Mouse (Mus musculus) brain, embryonic 18.5 days (tissue): ENCODE measurements at regions not wholly inside any gene's neighbourhood (a gene's known extent, or its start where the extent isn't known, plus 50 kb on each side); places are given as distances from the start of the nearest gene placed in this dataset.

Source experiments
- DNase-seq: peaks from one replicate; pipeline ENCODE4 v3.0.0-alpha.2; 2012; ENCODE audit warnings: low read depth, low spot score

DNA sequence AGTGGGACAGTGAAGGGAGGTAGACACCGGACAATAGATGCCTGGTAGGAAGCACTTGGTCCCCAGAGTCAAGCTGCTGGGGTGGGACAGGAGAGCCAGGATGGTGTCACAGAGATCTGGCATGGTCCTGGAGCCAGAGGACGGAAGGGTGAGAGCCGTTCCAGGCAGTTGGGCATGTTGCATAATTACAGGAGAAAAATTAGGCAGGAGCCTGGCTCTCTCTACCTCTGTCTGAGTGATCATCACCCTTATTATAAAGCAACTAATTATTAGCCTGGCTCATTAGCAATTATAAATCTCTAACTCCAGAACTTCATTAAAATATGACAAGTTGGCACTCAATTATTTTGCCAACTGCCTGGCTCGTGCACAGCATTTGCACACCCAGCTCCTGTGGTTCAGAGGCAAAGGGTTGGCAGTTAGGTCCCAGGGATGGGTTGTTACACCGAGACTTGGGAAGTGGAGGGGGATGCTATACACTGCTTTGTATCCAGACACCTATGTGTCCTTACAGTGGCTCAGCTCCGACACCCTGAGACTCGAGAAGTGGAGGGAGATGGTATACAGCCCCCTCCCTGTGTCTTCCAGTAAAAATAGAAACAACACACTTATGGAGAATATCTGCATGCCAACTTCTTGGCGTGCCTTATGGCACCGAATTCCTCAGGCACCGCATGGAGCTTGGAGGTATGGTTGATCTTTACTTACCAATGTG, 203.7 kb upstream of the Sdk2 start:
- no peak for DNase-seq

DNA sequence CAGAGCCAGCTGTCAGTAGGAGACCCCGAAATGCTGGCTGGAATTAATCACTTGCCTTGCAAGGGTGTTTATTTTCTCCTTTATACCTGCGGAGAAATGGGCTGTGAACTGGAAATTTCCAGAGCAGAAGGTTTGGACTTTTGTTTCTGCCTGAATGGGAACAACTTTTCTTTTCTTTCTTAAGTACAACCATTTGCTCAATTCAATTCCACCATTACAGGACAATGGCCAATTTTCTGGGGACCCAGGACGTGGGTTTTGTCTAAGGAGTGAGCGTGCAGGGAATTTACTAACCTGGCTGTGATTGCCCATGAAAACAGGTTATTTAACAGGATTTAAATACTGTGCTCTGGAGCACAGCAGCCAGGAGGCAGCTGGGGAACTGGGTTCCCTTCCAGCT, 195.1 kb upstream of the Sdk2 start:
- no peak for DNase-seq

DNA sequence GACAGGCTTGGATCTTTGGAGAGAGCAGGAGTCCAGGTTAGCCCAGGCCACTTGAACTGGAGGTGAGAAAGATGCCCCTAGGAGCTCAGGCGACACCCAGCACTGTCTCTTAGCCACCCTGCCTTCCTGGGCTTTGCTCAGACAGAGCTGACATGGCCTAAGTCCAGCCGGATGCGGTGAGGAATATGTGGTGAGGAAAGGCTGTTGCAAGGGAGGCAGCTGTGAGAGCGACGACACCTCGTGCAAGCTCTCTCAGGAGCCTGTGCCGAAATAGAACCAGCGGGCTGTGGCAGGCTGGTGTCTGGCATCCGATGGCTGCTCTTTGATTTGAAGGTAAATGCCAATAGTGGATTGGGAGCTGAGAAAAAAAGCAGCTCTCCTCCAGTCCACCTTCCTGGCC, 191.4 kb upstream of the Sdk2 start:
- DNase-seq: no peak

DNA sequence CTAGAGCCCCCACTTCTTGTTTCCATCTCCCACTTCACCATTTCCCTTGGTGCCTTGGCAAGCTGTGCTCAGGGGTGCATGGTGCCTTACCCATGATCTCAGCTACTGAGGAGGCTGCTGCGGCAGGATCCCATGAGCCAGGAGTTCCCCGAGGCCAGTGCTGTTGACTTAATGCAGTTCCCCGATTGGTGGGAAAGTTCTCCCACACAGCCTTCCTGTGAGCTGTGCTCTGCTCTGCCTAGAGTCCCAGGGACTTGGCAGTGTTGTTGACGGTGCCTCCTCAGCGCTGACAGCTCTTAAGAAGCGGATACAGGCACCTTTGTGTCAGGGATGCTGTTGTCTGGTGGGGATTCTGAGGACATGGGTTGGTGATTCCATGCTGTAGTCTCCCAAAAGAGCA, 190.9 kb upstream of the Sdk2 start:
- no peak for DNase-seq

DNA sequence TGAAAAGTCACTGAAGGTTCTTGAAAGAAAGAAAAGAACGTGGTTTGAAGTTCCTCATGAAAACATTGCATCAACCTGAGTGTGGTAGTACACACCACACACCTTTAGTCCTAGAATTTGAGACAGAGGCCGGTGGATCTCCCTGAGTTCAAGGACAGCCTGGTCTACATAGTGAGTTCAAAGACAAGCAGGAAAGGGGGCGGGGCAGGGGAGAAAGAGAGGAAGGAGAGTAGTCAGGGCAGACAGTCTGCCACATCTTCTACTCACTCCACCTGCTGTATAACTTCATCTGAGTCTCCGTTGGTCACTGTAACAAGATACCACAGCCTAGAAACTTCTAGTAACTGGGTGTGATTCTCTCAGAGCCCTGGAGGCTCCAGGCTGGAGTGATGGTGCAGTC, 190.2 kb upstream of the Sdk2 start:
- no peak for DNase-seq

DNA sequence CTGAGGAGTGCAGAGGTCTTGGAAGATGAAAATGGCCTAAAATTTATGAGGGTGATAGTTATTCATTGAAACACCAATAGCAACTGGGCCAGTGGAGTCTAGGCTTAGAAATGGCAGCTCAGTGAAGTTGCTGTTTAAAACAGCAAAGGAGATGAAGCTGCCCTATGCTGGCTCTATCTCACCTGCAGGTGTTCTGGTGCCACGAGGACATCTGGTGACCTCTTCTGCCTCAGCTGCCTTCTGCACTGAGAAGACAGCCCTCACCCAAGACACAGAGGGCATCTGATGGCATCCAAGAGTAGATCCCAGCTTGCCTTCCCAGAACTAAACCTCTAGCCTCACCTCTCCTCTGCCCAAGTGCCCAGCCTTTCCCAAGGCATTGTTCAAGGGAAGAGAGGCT, 187.5 kb upstream of the Sdk2 start:
- no peak for DNase-seq

DNA sequence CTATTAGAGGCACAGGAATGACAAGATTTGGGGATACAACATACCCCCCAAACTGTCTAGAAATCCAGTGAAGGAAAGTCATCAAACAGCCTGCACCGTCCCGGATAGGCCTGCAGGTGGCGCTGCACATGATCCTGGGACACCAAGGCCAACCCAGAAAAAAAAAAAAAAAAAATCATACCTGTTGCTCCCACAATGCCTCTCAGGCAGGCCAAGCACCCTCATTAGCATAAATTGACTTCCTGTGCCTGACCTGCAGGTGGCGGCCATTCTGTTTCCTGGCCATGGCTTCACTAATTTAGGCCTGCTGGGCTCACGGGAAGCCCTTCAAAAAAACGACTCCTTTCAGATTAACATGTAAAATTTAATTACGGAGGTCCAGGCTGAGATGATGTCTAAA, 184.8 kb upstream of the Sdk2 start:
- no peak for DNase-seq

DNA sequence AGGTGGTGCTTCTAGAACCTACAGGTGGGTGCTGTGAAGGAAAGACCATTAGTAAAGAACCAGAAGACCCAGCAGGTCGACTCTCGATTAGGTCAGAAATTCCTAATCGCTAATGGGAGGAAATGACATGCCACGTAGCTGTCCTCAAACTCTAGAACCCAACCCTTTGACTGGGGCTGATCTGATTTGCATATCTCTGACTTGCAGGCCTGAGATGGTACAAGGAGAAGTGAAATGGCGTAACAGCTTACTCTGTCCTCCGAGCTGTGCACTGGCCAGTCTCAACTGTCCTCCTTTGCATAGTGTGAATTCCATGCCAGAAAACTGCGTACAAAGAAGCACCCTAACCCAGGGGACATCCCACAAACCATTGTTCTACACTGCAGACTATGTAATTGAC, 182.4 kb upstream of the Sdk2 start:
- DNase-seq: no peak

DNA sequence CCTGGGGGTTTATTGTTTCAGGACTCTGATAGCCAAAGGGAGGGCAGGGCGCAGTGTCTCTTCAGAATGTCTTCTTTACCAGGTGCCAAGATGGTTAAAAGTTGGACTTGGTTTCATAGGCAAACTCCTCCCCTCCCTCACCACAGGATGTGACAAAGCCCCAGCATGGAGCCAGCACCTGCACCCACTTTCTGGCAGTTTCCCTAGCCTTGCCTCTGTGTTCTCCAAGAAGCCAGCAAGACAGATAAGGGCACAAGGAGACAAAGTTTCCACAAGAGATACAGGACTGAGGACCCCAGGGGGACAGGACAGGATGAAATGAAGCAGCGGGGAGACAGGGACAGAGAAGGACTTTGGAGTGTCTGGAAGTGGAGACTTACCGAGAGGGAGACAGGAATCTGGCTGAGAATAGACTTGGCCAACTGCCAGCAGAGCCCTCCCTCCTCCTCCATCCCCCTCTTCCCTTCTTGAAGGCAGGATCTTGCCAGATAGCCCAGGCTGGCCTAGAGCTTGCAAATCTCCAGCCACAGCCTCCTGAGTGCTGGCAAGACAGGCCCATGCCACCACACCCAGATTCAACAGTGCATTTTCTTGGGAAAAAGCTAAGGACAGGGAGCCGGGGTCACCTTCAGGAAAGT, 181.5 kb upstream of the Sdk2 start:
- no peak for DNase-seq

DNA sequence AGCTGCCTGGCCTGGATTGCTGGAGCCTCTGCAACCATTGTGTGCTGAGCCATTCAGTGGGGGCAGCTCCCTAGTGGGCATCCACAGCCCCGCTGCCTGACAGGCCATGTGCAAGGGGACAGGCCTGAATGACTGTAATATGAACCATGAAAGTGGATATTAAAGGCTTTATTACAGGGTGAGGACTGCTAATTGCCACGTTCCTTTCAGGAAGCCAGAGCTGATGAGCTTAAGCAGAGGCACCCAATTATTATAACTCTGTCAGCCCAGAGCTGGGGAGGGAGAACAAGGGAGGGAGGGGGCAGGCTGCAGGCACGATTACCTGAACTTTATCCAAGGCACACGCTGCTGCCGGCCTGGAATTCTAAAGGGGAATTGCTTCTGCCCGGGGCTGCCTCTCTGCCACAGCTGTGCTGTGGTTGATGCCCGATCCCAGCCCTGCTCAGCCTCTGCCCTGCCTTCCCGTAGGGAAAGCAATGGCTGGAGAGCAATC, 172.5 kb upstream of the Sdk2 start:
- DNase-seq: peak; percentile 28

DNA sequence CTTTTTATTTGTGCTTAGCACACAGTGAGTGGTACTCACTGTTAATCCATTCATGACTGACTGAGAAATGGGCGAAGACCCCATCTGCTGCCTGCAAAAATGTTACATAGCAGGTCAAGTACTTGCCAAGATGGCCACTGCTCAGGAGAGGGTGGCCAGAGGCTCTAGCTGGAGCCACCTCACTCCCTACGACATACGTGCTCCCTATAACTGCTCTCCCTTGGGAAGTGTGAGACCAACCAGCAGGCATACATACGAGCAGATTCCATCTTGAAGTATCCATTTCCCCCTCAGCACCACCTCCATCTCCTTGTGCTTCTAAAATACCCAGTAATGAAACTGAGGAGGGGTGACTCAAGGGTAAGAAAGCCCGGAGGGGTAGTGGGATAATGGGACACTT, 172.0 kb upstream of the Sdk2 start:
- DNase-seq: no peak

DNA sequence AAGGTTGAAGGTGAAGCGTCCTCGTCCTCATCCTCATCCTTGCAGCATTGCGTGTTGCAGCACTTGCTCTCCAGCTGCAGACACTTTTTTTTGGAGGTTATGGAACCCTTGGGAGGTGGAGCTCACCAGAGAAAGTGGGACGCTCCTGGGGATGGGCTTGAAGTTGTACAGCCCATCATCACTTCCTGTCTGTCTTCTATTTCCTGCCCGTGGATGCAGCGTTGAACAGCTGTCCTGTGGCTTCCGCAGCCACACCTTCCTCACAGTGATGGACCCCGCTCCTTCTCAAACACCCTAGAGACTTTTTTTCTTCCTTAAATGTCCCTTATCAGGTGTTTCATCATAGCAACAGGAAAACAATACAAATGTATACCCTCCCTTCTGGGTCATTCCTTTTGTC, 171.5 kb upstream of the Sdk2 start:
- DNase-seq: no peak

DNA sequence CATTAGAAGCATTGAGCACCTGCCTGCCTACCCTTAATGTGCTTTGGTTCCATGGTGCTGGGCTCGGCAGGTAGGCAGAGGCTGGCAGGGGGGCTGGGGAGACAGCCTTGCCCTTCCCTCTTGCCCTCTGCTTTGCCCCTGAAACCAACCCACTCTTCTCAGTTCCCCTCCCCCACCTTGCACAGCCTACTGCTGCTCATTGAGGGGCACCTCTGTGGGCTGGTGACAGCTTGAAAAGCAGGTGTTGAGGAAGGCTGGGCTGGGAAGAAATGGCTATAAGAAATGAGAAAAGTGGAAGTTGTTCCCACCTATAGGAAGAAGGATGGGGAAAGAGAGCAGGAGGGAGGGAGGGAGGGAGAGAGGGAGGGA, 167.7 kb upstream of the Sdk2 start:
- DNase-seq: no peak

DNA sequence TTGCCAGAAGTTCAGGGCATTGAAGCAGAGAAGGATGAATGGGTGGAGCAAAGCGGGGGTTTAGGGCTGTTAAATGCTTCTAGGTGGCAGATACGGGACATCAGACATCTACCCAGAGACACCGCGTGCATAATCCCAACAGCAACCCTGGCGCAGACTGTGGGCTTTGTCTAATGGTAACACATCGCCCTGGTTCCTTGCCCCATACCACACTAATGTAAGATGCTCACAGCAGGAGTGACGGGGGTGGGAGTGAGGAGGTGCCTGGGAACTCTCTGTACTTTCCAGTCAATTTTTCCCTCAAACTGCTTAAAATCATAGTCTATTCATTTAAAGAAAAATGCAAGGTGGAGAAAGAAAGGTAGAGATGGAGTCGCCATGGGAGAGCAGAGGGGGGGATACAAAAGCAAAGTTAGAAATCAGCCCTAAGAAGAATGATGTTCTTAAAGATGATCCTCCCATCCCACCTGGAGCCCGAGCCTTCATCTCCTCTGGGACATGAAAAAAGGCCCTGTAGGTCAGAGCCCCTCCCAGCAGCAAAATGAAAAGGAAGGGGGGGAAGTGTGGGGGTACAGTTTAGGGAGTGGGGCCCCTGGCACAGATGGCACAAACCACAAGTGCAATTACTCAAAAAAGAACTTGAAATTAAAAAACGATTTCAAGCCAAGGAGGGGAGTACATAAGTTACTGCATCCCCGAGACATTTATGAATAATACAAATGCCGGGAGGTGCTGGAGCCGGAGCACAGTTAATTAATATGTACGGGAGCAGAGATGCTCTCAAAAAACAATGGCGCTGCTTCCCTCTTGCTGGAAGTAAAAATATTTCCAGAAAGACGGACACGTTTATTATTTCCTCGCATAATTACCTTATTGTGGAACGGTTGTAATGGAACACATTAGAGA, 167.0 kb upstream of the Sdk2 start:
- no peak for DNase-seq

DNA sequence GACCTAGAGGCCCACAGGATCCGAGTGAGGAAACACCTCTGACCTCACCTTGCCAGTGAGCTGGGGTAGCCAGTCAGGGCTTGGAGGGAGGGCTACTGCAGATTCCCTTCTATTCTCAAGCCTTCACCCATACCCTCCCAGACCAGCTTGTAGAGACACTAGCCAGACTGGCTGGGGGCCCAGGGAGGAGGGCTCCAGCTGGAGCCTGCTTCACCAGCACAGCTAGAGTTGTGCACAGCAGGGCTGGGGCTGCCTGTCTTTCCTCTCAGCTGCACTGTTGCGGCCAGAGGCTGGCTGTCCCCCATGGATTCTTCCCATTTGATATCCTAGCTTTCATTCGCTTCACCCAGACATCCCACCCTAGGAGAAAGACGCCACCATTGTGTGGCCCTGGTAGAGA, 165.0 kb upstream of the Sdk2 start:
- DNase-seq: no peak

DNA sequence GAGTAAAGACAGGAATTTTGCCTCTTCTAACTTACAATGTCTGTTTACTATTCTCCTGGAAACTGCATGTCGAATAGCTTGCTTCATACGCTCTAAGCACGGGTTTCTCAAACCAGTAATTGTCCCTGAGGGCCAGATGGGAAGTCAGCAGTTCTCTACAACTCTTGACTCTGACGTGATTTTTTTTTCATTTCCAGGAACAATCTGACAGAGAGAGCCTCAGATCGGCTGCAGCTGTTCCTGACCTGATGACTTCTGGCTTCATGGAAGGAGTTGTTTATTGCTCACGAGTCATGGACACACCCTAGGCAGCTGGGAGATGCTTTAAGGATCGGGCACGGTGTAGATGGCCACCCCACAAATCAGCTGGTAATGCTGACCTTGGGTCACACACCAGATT, 162.9 kb upstream of the Sdk2 start:
- DNase-seq: no peak

DNA sequence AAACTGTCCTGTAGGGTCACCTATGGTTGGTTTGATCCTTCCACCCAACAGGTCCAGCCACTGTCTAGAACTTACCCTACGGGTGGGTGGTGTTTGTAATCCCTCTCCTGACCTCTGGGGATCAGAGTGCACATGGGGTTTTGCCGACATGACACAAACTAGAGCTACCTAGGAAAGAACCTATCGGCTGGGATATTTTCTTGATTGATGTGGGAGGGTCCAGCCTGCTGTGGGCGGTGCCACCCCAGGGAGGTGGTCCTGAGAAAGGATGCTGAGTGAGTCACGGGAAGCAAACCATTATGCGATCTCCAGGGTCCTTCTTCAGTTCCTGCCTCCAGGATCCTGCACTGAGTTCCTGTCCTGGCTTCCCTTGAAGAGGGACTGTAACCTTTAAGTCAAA, 162.3 kb upstream of the Sdk2 start:
- no peak for DNase-seq

DNA sequence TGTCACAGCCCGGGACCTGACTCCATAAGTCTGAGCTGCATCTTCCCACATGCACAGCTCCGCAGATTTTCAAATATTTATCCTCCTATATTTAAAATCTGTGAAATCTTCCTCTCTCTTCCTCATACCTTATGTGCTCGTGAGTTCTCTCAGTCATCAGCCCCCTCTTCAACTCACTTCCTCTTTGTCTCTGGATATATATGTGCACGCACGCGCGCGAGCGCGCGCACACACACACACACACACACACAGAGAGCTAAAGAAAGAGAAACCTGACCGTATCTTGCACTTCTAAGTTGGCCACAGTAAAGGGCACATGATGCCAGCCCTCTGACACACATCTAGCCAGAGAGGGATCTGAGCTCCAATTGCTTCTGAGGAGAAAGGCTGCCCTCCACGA, 159.7 kb upstream of the Sdk2 start:
- no peak for DNase-seq

DNA sequence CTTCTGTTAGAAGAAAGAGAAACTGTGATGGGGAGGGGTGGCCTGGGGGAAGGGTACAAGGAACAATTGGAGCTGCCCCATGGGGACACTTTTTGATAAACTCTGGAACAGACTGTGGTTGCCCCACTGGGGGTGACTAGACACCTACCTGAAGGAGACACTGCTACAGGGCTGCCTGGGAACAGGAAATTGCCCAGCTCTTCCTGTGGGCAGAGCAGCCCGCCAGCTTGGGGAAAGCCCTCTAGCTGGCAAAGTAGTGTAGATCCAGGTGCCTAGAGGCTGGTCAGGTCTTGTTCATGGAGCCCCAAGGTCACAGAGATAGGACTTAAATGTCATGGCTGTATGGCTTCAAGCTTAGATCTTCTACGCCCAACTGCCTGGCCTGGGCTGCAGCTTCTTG, 157.9 kb upstream of the Sdk2 start:
- no peak for DNase-seq

DNA sequence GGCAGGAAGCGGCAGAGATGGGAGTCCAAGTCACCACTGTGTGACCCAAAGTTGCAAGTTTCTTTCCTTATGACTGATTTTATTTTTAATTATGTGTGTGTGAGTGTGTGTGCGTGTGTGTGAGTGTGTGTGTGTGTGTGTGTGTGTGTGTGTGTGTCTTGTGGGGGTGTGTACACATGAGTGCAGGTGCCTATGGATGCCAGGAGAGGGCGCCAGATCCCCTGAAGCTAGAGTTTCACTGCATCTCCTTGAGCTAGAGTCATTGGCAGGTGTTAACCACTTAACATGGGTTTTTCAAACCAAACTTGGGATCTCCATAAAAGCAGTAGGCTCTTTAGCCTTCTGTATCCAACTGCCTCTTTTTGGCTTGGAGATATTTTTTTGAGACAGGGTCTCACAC, 156.2 kb upstream of the Sdk2 start:
- no peak for DNase-seq

DNA sequence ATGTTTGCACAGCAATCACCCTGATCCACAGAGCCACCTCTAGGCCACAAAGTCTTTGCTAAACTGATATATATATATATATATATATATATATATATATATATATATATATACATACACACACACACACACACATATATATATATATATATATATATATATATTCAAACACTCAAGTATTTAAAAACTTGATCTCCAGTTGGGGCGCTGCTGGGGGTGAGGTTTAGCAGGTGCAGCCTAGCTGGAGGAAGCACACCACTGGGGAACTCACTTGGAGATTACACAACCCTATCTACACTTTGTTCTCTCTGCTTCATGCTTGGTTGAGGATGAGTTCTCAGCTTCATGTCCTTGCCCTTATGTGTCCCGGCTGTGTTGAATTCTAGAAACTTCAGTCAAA, 153.6 kb upstream of the Sdk2 start:
- no peak for DNase-seq

DNA sequence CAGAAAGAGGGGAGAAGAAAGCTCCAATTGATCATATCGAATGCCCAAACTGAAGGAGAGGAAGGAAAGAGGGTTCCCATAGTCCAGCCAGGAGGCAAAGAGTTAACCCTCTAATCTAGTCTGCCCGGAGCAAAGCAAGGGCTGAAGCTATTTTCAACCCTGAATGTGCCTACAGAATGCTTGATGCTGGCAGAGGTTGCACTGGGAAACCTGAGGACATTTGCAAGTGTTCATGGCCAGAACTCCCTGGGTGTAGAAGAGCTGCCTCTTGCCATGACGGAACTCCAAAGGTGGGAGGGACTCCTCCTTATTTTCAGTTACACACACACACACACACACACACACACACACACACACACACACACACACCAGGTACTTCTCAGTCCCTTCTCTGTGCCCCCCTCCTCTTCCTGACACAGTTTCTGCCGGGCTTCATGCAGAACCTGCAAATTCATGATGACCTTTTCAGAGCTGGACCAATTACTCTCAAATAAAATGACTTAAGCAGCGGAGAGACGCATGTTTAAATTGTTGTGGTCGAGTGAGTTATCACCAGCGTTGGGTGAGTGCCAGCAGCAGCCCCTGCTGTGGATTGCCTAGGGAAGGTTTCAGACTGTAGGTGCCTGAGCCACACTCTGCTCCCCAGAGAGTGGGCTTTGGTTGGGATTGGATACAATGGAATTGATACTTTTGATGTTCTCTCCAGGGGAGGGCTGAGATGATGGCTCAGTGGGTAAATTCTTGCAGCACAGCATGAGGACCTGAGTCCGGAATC, 152.1 kb upstream of the Sdk2 start:
- DNase-seq: no peak
